Mouse (Mus musculus) CH12.LX (cell line): ENCODE measurements around the gene Agbl2. TPM values are rescaled to one million over a fixed set of nuclear protein-coding genes. Genes with fewer than 3 reads are reported as not detected.

Experiments
- DNase-seq: peaks from one replicate; pipeline ENCODE4 v3.0.0-alpha.2; 2013; ENCODE audit errors: extremely low read depth
- H3K27ac ChIP-seq: 2 replicates; pipeline ENCODE4 v1.5.1; 2012; ENCODE audit warnings: low read depth, mild to moderate bottlenecking, control low read depth, moderate library complexity; ENCODE audit not compliant: insufficient read depth
- H3K27me3 ChIP-seq: replicated peaks from 2 replicates; pipeline ENCODE3; 2012; ENCODE audit warnings: inconsistent platforms
- H3K36me3 ChIP-seq, 2 experiments: replicated peaks in 1 of 2; 2 replicates each; pipeline versions ENCODE3 to v1.6.1; 2012; ENCODE audit warnings: inconsistent platforms in 1 of 2, low read length in 1 of 2, mild to moderate bottlenecking in 1 of 2, mixed read lengths in 1 of 2, moderate library complexity in 1 of 2; ENCODE audit not compliant: control insufficient read depth in 1 of 2, insufficient read depth in 1 of 2
- H3K4me1 ChIP-seq, 2 experiments: 2 replicates each; pipeline ENCODE4 v1.6.1; 2012; ENCODE audit warnings: inconsistent platforms in 1 of 2, moderate library complexity in 1 of 2; ENCODE audit not compliant: insufficient read depth in 2 of 2, control insufficient read depth in 1 of 2
- H3K4me2 ChIP-seq: 2 replicates; pipeline ENCODE4 v1.6.1; 2012; ENCODE audit warnings: low read depth, mild to moderate bottlenecking, control low read depth; ENCODE audit not compliant: poor library complexity, insufficient read depth, severe bottlenecking
- H3K4me3 ChIP-seq, 3 experiments: fragments of 150-350 bp in 1 of 3; sonication (generic) in 1 of 3; replicated peaks in 1 of 3; 2 replicates each; pipeline versions ENCODE3 to v1.5.1; 2011 to 2012; ENCODE audit warnings: low read depth in 2 of 3, low read length in 2 of 3, mild to moderate bottlenecking in 2 of 3, moderate library complexity in 2 of 3, control low read depth in 1 of 3, improper control_type of control experiment in 1 of 3, inconsistent platforms in 1 of 3, mixed read lengths in 1 of 3; ENCODE audit not compliant: poor library complexity in 1 of 3
- H3K79me2 ChIP-seq: replicated peaks from 2 replicates; pipeline ENCODE4 v1.6.1; 2012; ENCODE audit warnings: mild to moderate bottlenecking, moderate library complexity; ENCODE audit not compliant: control insufficient read depth, poor library complexity, insufficient read depth, severe bottlenecking; ENCODE audit errors: extremely low read depth
- H3K9ac ChIP-seq: 2 replicates; pipeline ENCODE4 v1.6.1; 2012; ENCODE audit warnings: low read depth, mild to moderate bottlenecking, control low read depth, moderate library complexity; ENCODE audit not compliant: insufficient read depth
- H3K9me3 ChIP-seq: replicated peaks from 2 replicates; pipeline ENCODE3; 2012; ENCODE audit warnings: low read length, inconsistent platforms, mixed read lengths
- BHLHE40 ChIP-seq: IDR thresholded peaks from 2 replicates; pipeline ENCODE4 v1.6.1; 2011; ENCODE audit warnings: mild to moderate bottlenecking, low read depth, low read length, improper control_type of control experiment
- CHD1 ChIP-seq: IDR thresholded peaks from 2 replicates; pipeline ENCODE4 v1.6.1; 2012; ENCODE audit warnings: low read depth, low read length, improper control_type of control experiment, inconsistent platforms
- CHD2 ChIP-seq: IDR thresholded peaks from 2 replicates; pipeline ENCODE4 v1.6.1; 2011; ENCODE audit warnings: low read length, improper control_type of control experiment
- E2F4 ChIP-seq: IDR thresholded peaks from 2 replicates; pipeline ENCODE4 v1.6.1; 2011; ENCODE audit warnings: low read depth, low read length, improper control_type of control experiment; ENCODE audit not compliant: insufficient replicate concordance
- ELF1 ChIP-seq: IDR thresholded peaks from 2 replicates; pipeline ENCODE4 v1.6.1; 2014; ENCODE audit warnings: low read depth, mild to moderate bottlenecking, inconsistent platforms, low read length, improper control_type of control experiment
- EP300 ChIP-seq: IDR thresholded peaks from 2 replicates; pipeline ENCODE4 v1.6.1; 2011; ENCODE audit warnings: low read length, improper control_type of control experiment
- GABPA ChIP-seq: IDR thresholded peaks from 2 replicates; pipeline ENCODE4 v1.6.1; 2012; ENCODE audit warnings: low read depth, low read length, improper control_type of control experiment, inconsistent platforms; ENCODE audit not compliant: insufficient replicate concordance
- JUN ChIP-seq: IDR thresholded peaks from 2 replicates; pipeline ENCODE4 v1.6.1; 2011; ENCODE audit warnings: low read depth, mild to moderate bottlenecking, low read length, improper control_type of control experiment, moderate library complexity; ENCODE audit not compliant: insufficient read depth
- JUND ChIP-seq: conservative IDR thresholded peaks from 2 replicates; pipeline ENCODE4 v1.6.1; 2011; ENCODE audit warnings: low read depth, low read length, improper control_type of control experiment
- MAZ ChIP-seq: IDR thresholded peaks from 2 replicates; pipeline ENCODE4 v1.6.1; 2012; ENCODE audit warnings: low read depth, mild to moderate bottlenecking, inconsistent platforms, low read length, improper control_type of control experiment, moderate library complexity
- MYC ChIP-seq: IDR thresholded peaks from 2 replicates; pipeline ENCODE4 v1.6.1; 2011; ENCODE audit warnings: low read depth, mild to moderate bottlenecking, improper control_type of control experiment, low read length
- NELFE ChIP-seq: IDR thresholded peaks from 2 replicates; pipeline ENCODE4 v1.6.1; 2011; ENCODE audit warnings: low read depth, low read length, improper control_type of control experiment
- NRF1 ChIP-seq: IDR thresholded peaks from 2 replicates; pipeline ENCODE4 v1.6.1; 2014; ENCODE audit warnings: low read depth, mild to moderate bottlenecking, inconsistent platforms, low read length, improper control_type of control experiment, moderate library complexity
- PAX5 ChIP-seq: IDR thresholded peaks from 2 replicates; pipeline ENCODE4 v1.6.1; 2012; ENCODE audit warnings: low read length, inconsistent platforms, mixed read lengths
- SIN3A ChIP-seq: IDR thresholded peaks from 2 replicates; pipeline ENCODE4 v1.6.1; 2012; ENCODE audit warnings: low read length, improper control_type of control experiment, inconsistent platforms
- SMC3 ChIP-seq: IDR thresholded peaks from 2 replicates; pipeline ENCODE4 v1.6.1; 2011; ENCODE audit warnings: low read depth, low read length, improper control_type of control experiment
- TCF12 ChIP-seq: IDR thresholded peaks from 2 replicates; pipeline ENCODE4 v1.6.1; 2014; ENCODE audit warnings: low read depth, mild to moderate bottlenecking, inconsistent platforms, low read length, improper control_type of control experiment
- UBTF ChIP-seq: IDR thresholded peaks from 2 replicates; pipeline ENCODE4 v1.6.1; 2012; ENCODE audit warnings: low read depth, mild to moderate bottlenecking, inconsistent platforms, low read length, improper control_type of control experiment, moderate library complexity
- USF2 ChIP-seq: conservative IDR thresholded peaks from 2 replicates; pipeline ENCODE4 v1.6.1; 2011; ENCODE audit warnings: low read depth, low read length, improper control_type of control experiment
- ZKSCAN1 ChIP-seq: IDR thresholded peaks from 2 replicates; pipeline ENCODE4 v1.6.1; 2012; ENCODE audit warnings: low read depth, inconsistent platforms, low read length, improper control_type of control experiment, borderline replicate concordance
- ZMIZ1 ChIP-seq: IDR thresholded peaks from 2 replicates; pipeline ENCODE4 v1.6.1; 2012; ENCODE audit warnings: low read depth, mild to moderate bottlenecking, inconsistent platforms, low read length, improper control_type of control experiment
- dilution Hi-C: fragments of 300-500 bp; cut with MboI; formaldehyde crosslinking; loops from 2 replicates; pipeline ENCODE4 v1.14.3; 2020; ENCODE audit warnings: low sequenced_read_pairs; ENCODE audit not compliant: extremely low pct_unique_long_range_greater_than_20kb, extremely low pct_ligation_motif_present
- in situ Hi-C: fragments of 300-500 bp; cut with MboI; formaldehyde crosslinking; loops from 3 replicates; pipeline ENCODE4 v1.14.3; 2019; ENCODE audit warnings: low sequenced_read_pairs, low pct_ligation_motif_present, low pct_unique_long_range_greater_than_20kb, mixed read lengths
- polyA plus RNA-seq: library from polyadenylated mRNA; unstranded; fragments of >175 nt; gene quantifications from 2 replicates; pipeline ENCODE4 v1.2.1, GENCODE M21; 2012; ENCODE audit warnings: low read depth; ENCODE audit not compliant: insufficient read length
- total RNA-seq, 2 experiments: library from RNA; depleted of rRNA; stranded (reverse); fragments of 300-350 nt in 1 of 2; fragments of >200 nt in 1 of 2; gene quantifications; 2 replicates each; pipeline ENCODE4 v1.2.3; 2012 to 2014

Gene Agbl2
- total and polyA plus RNA-seq, 3 experiments, result not detected

DNA sequence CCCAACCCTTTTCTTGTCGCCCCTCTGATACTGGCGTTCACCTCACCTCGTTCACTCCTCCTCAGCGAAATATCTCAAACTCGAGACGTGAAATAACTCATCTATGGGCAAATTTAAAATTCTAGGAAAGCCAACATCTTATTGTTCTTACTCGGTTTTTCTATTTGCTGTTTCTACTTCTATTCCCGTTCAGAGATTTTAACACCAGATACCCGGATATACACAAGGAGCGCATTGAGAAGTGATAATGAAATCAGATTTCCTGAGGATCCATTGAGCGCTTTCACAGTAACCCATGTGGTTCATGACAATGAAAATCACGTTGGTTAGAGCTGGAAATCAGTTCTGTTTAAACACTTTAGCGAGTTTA, 65.1 kb downstream of the Agbl2 start:
- H3K4me3 ChIP-seq, result peak overlapping the region; percentile 74 to 85 (median 81)
- H3K27me3 ChIP-seq, result no peaks in the 10 kb centered on the region
- in situ Hi-C loops (no loop called here), dilution Hi-C loops (no loop called here)
- peaks cover 15 to 33% of the 10 kb centered on the region in 2 experiments for H3K36me3 ChIP-seq
- peaks cover 20% of the 10 kb centered on the region for H3K79me2 ChIP-seq
- peak overlapping the region; percentile 93 for H3K4me2 ChIP-seq
- no peak for TF ChIP-seq NRF1
- TF ChIP-seq UBTF, result 0 out of 2 replicates have a peak, but pooled peaks have one; percentile 21
- TF ChIP-seq MYC, result 0 out of 2 replicates have a peak, but pooled peaks have one; percentile 13
- 0 out of 2 replicates have a peak, but pooled peaks have one; percentile 75 for TF ChIP-seq CHD1
- TF ChIP-seq, all 38 proteins: peak for 3
- Histone ChIP-seq H3K27ac (no peak overlapping the region), H3K9ac (peak overlapping the region; percentile 51), H3K9me3 (no peaks in the 10 kb centered on the region), H3K4me1 (peaks cover 0 to 29% of the 10 kb centered on the region in 2 experiments; a peak in 2 of 4 replicates)
- peak; percentile 21 for DNase-seq

DNA sequence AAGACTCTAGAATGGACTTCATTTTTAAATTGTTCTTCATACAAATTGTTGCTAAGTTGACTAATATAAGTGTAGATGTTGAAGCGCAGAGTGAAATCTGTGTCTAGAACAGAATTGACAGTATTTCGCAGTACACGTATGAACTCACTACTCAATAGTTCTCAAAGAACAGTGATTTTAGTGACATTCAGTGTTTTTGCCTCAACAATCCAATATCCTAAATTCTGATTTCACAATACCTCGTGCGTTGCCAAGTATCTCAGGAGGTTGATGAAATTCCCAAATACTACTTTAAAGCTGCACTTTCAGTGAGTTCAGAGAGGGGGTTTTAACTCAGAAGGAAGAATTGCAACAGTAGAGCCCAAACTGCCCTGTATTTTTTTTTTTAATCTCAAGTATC, 65.8 kb downstream of the Agbl2 start:
- dilution Hi-C loops (no loop called here), in situ Hi-C loops (no loop called here)
- Histone ChIP-seq H3K27ac (no peak overlapping the region), H3K4me1 (peaks cover 0 to 29% of the 10 kb centered on the region in 2 experiments; a peak in 2 of 4 replicates), H3K36me3 (peaks cover 22 to 40% of the 10 kb centered on the region in 2 experiments), H3K79me2 (peaks cover 20% of the 10 kb centered on the region), H3K27me3 (no peaks in the 10 kb centered on the region), H3K9ac (peak overlapping the region; percentile 51), H3K4me2 (peak overlapping the region; percentile 93), H3K4me3 (peak overlapping the region in 2 of 3 experiments; percentile 74 to 85), H3K9me3 (no peaks in the 10 kb centered on the region)
- DNase-seq, result no peak
- TF ChIP-seq ZMIZ1 (no peak), TCF12 (no peak), CHD2 (no peak), PAX5 (no peak), GABPA (no peak), SMC3 (no peak), EP300 (no peak), SIN3A (no peak), ZKSCAN1 (no peak), MAZ (no peak), USF2 (no peak), BHLHE40 (no peak), NELFE (no peak), ELF1 (no peak), JUND (no peak), E2F4 (no peak), JUN (no peak)
